Mouse (Mus musculus) thymus, adult 2 months (tissue): Measurements from ENCODE around the gene Slc5a4a. TPM values are rescaled to one million over a fixed set of nuclear protein-coding genes. Genes with fewer than 3 reads are reported as not detected.

Source experiments
- DNase-seq: peaks from one replicate; pipeline ENCODE4 v3.0.0; 2021
- H3K27ac ChIP-seq: fragments of 200-500 bp; 2 replicates; pipeline ENCODE4 v1.5.1; 2012; ENCODE audit warnings: low read length, control low read depth; ENCODE audit not compliant: control insufficient read depth, insufficient read depth
- H3K27me3 ChIP-seq: fragments of 200-500 bp; 2 replicates; pipeline ENCODE4 v1.6.1; 2012; ENCODE audit warnings: mild to moderate bottlenecking, low read length, moderate library complexity, mixed read lengths; ENCODE audit not compliant: control insufficient read depth, insufficient read depth
- H3K36me3 ChIP-seq: fragments of 200-500 bp; 2 replicates; pipeline ENCODE4 v1.6.1; 2012; ENCODE audit warnings: mild to moderate bottlenecking, low read length, moderate library complexity; ENCODE audit not compliant: control insufficient read depth, insufficient read depth
- H3K4me1 ChIP-seq: fragments of 200-500 bp; replicated peaks from 2 replicates; pipeline ENCODE4 v1.6.1; 2012; ENCODE audit warnings: low read length; ENCODE audit not compliant: control insufficient read depth, insufficient read depth
- H3K4me3 ChIP-seq: fragments of 200-500 bp; 2 replicates; pipeline ENCODE4 v1.5.1; 2012; ENCODE audit warnings: mild to moderate bottlenecking, low read length, control low read depth, moderate library complexity; ENCODE audit not compliant: control insufficient read depth, insufficient read depth
- CTCF ChIP-seq: fragments of 200-500 bp; IDR thresholded peaks from 2 replicates; pipeline ENCODE4 v1.5.1; 2012; ENCODE audit warnings: mild to moderate bottlenecking, control low read depth, low read length, moderate library complexity, borderline replicate concordance; ENCODE audit not compliant: control insufficient read depth, poor library complexity, insufficient read depth; ENCODE audit errors: extremely low read depth
- POLR2A ChIP-seq: fragments of 200-500 bp; IDR thresholded peaks from 2 replicates; pipeline ENCODE4 v1.6.1; 2012; ENCODE audit warnings: mild to moderate bottlenecking, low read length, control low read depth, moderate library complexity; ENCODE audit not compliant: control insufficient read depth, poor library complexity, insufficient read depth; ENCODE audit errors: extremely low read depth
- WGBS: fragments of 180-500 bp; shearing (Covaris S2); methylation state at CpG from one replicate; pipeline ENCODE4 v1.1.7; 2018; 5-methylcytosine and 5-hydroxymethylcytosine counted together
- polyA plus RNA-seq: library from polyadenylated mRNA; depleted of rRNA; stranded (reverse); fragments of >200 nt; gene quantifications from 2 replicates; pipeline ENCODE4 v1.2.3, GENCODE M21; 2012; rRNA removed

Slc5a4a gene
- not detected in 2 replicates for polyA plus RNA-seq

DNA sequence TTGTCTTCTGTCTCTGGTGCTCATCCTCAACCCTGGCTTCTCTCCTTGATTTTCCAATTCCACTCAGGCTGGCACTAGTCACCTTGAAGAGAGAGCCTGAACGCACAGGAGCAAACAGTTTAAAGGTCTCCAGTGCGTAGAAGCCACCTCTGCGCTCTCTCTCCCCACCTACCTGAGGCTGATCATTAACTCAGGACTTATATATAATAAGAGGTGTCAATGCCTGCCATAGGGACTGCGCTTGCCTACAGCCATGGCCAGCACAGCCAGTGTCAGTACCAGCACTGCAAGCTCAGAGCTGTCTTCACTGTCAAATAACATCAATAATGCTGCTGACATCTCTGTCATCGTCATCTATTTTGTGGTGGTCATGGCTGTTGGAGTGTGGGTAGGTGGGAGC, at the start of gene Slc5a4a:
Gene Slc5a4a, plus strand, starts transcription at position 174 of the 400 bp plus-strand sequence.
- H3K27ac ChIP-seq = no peak within 1 kb of the TSS
- no peak within 1 kb of the TSS for H3K4me3 ChIP-seq
- 91% methylated on average over 5 of the region's 5 CpGs for WGBS
- no peak for TF ChIP-seq CTCF
- no peak for TF ChIP-seq POLR2A
- H3K4me1 ChIP-seq = no peaks in the 10 kb centered on the region
- H3K36me3 ChIP-seq = no peaks in the 10 kb centered on the region
- no peaks in the 10 kb centered on the region for H3K27me3 ChIP-seq
- no peak for DNase-seq

DNA sequence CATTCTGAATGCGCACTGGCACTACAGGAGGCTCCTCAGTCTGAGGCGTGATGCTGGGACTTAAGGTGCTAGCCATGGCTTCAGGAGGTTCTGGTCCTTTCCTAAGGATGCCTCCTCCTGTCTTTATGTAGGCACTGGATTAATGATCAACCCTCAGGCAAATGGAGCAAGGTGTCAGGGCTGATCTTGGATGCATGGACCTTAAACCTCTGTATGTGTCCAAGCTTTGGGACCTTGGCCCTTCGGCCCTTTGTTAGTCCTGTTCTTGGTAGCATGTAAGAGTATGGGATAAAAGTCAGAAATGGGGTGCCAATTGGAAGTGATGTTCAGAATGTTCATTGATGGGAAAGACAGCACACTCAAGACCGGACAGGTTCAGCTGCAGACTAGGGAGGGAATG, 36.4 kb upstream of the Slc5a4a start, which contains the start of gene Slc5a4b:
Gene Slc5a4b, minus strand, starts transcription at position 101 of the 400 bp plus-strand sequence.
- Histone ChIP-seq H3K27ac (no peak within 1 kb of the TSS), H3K27me3 (no peaks in the 10 kb centered on the region), H3K4me3 (no peak within 1 kb of the TSS), H3K36me3 (no peaks in the 10 kb centered on the region), H3K4me1 (no peaks in the 10 kb centered on the region)
- TF ChIP-seq POLR2A (no peak), CTCF (no peak)
- WGBS = 95% methylated on average over 4 of the region's 4 CpGs
- DNase-seq = no peak

DNA sequence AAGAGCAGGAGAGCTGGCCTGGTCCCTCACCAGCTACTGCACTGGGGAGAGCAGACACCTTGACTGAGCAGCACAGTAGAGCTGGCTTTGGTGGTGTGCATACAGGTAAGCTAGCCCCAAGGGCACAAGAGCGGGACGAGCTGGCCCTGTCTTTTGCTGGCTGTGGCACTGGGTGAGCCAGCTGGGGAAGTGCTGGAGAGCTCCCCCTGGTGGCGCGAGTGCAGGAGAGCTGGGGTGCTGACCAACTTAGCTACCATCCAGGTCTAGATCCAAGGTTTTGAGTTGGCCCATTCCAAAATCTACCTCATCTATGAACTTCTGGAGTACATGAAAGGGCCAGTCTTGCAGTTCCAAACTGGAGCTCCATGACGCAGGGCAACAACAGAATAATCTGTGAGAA, 29.3 kb upstream of the Slc5a4a start:
- Histone ChIP-seq H3K27me3 (no peaks in the 10 kb centered on the region), H3K36me3 (no peaks in the 10 kb centered on the region), H3K4me1 (no peaks in the 10 kb centered on the region), H3K4me3 (no peak overlapping the region), H3K27ac (no peak overlapping the region)
- DNase-seq = peak; percentile 67
- WGBS = 20% methylated on average over 5 of the region's 5 CpGs
- no peak for TF ChIP-seq POLR2A
- TF ChIP-seq CTCF = peak; percentile 91

DNA sequence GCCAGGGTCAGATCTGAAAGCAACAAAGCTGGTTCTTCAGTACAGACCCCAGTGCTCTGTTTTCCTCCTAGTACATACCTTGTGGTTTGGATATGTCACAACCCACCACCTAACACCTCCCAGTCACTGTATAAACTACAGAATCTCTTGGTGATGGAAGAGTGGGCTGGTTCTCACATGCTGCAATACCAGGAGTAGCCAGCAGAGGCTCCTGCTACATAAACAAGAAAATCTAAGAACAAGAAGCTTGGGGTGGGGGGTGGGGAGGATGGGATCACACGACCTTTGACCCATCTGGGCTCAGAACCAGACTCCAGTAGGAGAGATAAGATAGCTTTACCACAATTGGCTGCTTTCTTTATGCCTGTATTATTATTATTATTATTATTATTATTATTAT, 28.5 kb upstream of the Slc5a4a start:
- H3K36me3 ChIP-seq = no peaks in the 10 kb centered on the region
- no peak overlapping the region for H3K4me3 ChIP-seq
- TF ChIP-seq CTCF = no peak
- WGBS = 3% methylated on average over 1 of the region's 1 CpGs
- H3K27ac ChIP-seq = no peak overlapping the region
- peak; percentile 22 for DNase-seq
- H3K4me1 ChIP-seq = no peaks in the 10 kb centered on the region
- H3K27me3 ChIP-seq = no peaks in the 10 kb centered on the region

DNA sequence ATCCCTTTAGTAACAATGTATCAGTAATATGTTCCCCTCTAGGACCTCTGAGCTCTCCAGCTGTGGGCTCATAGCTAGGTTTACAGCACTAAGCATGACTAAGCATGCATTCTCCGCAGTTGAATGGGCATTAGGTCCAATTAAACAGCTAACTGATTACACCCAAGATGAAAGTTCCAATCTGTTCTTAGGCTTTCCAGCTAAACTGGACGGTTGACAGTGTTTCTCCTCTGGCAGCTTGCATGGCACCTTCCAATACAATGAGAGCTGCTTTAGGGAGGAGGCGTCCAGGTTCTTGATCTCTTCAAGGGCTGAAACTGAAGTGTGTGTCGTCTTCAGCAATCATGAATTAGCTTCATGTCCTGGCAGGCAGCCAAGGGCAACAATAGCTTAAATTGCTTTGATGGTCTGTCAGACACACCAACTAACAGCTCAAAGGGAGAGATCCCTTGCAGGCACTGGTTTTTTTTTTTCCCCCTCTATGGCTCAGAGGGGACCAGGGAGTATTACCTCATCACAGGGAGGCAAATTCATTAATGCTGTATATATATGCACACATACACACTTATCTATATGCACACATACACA, 27.0 kb upstream of the Slc5a4a start:
- Histone ChIP-seq H3K4me3 (no peak overlapping the region), H3K27me3 (no peaks in the 10 kb centered on the region), H3K27ac (no peak overlapping the region), H3K36me3 (no peaks in the 10 kb centered on the region), H3K4me1 (no peaks in the 10 kb centered on the region)
- TF ChIP-seq POLR2A (no peak), CTCF (no peak)
- 68% methylated on average over 4 of the region's 4 CpGs for WGBS
- no peak for DNase-seq

DNA sequence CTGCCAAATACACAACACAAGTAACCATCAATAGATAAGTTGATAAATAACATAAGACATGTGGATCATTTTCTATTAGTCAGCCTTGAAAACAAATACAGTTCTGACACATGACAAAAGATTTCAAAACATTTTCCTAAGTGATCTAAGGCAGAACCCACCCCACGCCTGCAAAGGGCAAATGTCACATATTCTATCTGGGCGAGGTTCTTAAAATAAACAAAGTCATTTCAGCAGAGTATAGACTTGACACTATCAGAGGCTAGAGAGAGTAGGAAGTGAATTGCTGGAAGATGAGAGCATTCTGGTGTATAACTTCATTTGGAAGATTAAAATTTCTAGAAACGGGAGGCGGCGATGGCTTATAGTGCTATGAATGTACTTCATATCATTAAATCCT, 25.8 kb upstream of the Slc5a4a start:
- TF ChIP-seq POLR2A = no peak
- no peak for TF ChIP-seq CTCF
- no peak for DNase-seq
- H3K4me1 ChIP-seq = no peaks in the 10 kb centered on the region
- no peaks in the 10 kb centered on the region for H3K36me3 ChIP-seq
- no peaks in the 10 kb centered on the region for H3K27me3 ChIP-seq
- H3K27ac ChIP-seq = no peak overlapping the region
- H3K4me3 ChIP-seq = no peak overlapping the region
- WGBS = 95% methylated on average over 5 of the region's 5 CpGs

DNA sequence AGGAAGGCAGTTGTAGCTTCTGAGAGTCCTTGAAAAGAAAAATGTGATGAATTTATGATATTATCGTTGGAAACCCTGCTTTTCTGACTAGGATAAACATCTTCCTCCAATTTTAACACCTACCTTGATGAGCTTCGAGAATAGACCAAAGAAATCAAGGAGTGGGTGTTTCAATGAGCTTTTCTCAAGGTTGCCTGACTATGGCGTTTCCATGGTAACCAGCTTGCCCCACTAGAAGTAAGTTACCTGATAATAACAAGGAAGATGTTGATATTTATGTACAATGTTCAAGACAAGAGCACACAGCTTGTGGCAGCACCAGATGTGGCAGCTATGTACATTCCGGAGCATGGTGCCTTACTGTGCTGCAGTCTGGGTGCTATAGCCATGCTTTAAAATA, 14.7 kb upstream of the Slc5a4a start:
- no peak for DNase-seq
- Histone ChIP-seq H3K4me3 (no peak overlapping the region), H3K27ac (no peak overlapping the region), H3K4me1 (no peaks in the 10 kb centered on the region), H3K27me3 (no peaks in the 10 kb centered on the region), H3K36me3 (no peaks in the 10 kb centered on the region)
- 74% methylated on average over 4 of the region's 4 CpGs for WGBS
- TF ChIP-seq POLR2A (no peak), CTCF (no peak)
